Mouse (Mus musculus) C2C12 (cell line): ENCODE data around the gene Nudt8.
"Not testable (repeated sequence)": the region's sequence is repeated elsewhere in the genome, so short reads cannot be mapped to it uniquely, and the experiment has no call there.

Experiments used
- CEBPB ChIP-seq: IDR thresholded peaks from one replicate; pipeline ENCODE4 v1.6.1; 2011; ENCODE audit warnings: low read depth, mild to moderate bottlenecking, control low read depth, moderate library complexity
- CTCF ChIP-seq: IDR thresholded peaks from one replicate; pipeline ENCODE4 v1.5.1; 2011; ENCODE audit not compliant: control insufficient read depth, insufficient read depth, insufficient read length
- FOSL1 ChIP-seq: IDR thresholded peaks from one replicate; pipeline ENCODE4 v1.8.0; 2011; ENCODE audit warnings: mild to moderate bottlenecking, low read length; ENCODE audit not compliant: poor library complexity, insufficient read depth, severe bottlenecking
- MAX ChIP-seq: IDR thresholded peaks from one replicate; pipeline ENCODE4 v1.6.1; 2011; ENCODE audit warnings: mild to moderate bottlenecking, control low read depth
- MYOD1 ChIP-seq: IDR thresholded peaks from one replicate; pipeline ENCODE4 v1.6.1; 2011; ENCODE audit warnings: low read depth; ENCODE audit not compliant: control insufficient read depth, insufficient read length
- MYOG ChIP-seq: IDR thresholded peaks from one replicate; pipeline ENCODE4 v1.6.1; 2011; ENCODE audit not compliant: control insufficient read depth, insufficient read length; ENCODE audit errors: extremely low read depth
- USF1 ChIP-seq: IDR thresholded peaks from one replicate; pipeline ENCODE4 v1.6.1; 2011; ENCODE audit warnings: low read depth, mild to moderate bottlenecking, control low read depth, moderate library complexity

- TF ChIP-seq CTCF, MYOG, USF1, MYOD1, CEBPB, MAX, FOSL1: not testable (repeated sequence)
These were observed 25.8 kb upstream of the Nudt8 start for GRCm38 (mm10) chr19:3974608-3975007.
